Mouse (Mus musculus) layer of hippocampus, postnatal 14 days (tissue): ENCODE data around the gene Smoc2. TPM values are rescaled to one million over a fixed set of nuclear protein-coding genes. Genes with fewer than 3 reads are reported as not detected.

Source experiments
- DNase-seq, 2 experiments: peaks; one replicate each; pipeline ENCODE4 v3.0.0; 2021 to 2022; ENCODE audit warnings: low spot score in 2 of 2, mixed read lengths in 1 of 2
- long read RNA-seq, 2 experiments: library from polyadenylated mRNA; stranded (forward); transcript quantifications; one replicate each; pipeline ENCODE4 v2.0.0; 2021
- total RNA-seq, 2 experiments: library from RNA; stranded (reverse); gene quantifications; 2 replicates each; pipeline ENCODE4 v1.2.3; 2021

The Smoc2 gene
- 10 to 100 TPM; 15.7 to 17.6 TPM for total RNA-seq
- long read RNA-seq, experiment 1, transcript Smoc2-201 (13 exons, 2,832 nt) = major isoform, 25 of 31 reads
- long read RNA-seq, experiment 1, partial matches to known transcripts = 1 of 31 reads
- long read RNA-seq, experiment 1, other reads (novel, unspliced or antisense) = 4 of 31 reads
- long read RNA-seq, experiment 2, transcript Smoc2-201 (13 exons, 2,832 nt) = major isoform, 29 of 36 reads
- long read RNA-seq, experiment 2, partial matches to known transcripts = 0 of 36 reads
- long read RNA-seq, experiment 2, other reads (novel, unspliced or antisense) = 5 of 36 reads

- peak in 1 of 2 experiments; percentile 10 for DNase-seq
These were observed at the start of gene Smoc2 for GRCm38 (mm10) chr17:14279177-14279965. TSS of gene Smoc2 (plus strand) at chr17:14279506.

GRCm38 (mm10) chr17:14230698-14231430 lies 48.4 kb upstream of the Smoc2 start:
- DNase-seq = no peak

GRCm38 (mm10) chr17:14232629-14233028 lies 46.7 kb upstream of the Smoc2 start:
- peak; percentile 75 to 84 for DNase-seq

GRCm38 (mm10) chr17:14233658-14234057 lies 45.6 kb upstream of the Smoc2 start:
- DNase-seq = no peak

GRCm38 (mm10) chr17:14234774-14235389 lies 44.4 kb upstream of the Smoc2 start:
- no peak for DNase-seq

GRCm38 (mm10) chr17:14237134-14237533 lies 42.2 kb upstream of the Smoc2 start:
- DNase-seq = no peak

- no peak for DNase-seq
These were observed 39.3 kb upstream of the Smoc2 start for GRCm38 (mm10) chr17:14239960-14240359.

- no peak for DNase-seq
These were observed 36.7 kb upstream of the Smoc2 start for GRCm38 (mm10) chr17:14242634-14243033.

- peak; percentile 29 to 38 for DNase-seq
These were observed 34.9 kb upstream of the Smoc2 start for GRCm38 (mm10) chr17:14244195-14244965.

GRCm38 (mm10) chr17:14246266-14246665 lies 33.0 kb upstream of the Smoc2 start:
- DNase-seq = no peak

GRCm38 (mm10) chr17:14247931-14248330 lies 31.4 kb upstream of the Smoc2 start:
- DNase-seq = peak; percentile 36 to 82

- no peak for DNase-seq
These were observed 29.7 kb upstream of the Smoc2 start for GRCm38 (mm10) chr17:14249595-14249994.

- DNase-seq = no peak
These were observed 28.9 kb upstream of the Smoc2 start for GRCm38 (mm10) chr17:14250401-14250800.

- no peak for DNase-seq
These were observed 26.9 kb upstream of the Smoc2 start for GRCm38 (mm10) chr17:14252456-14252855.

- no peak for DNase-seq
These were observed 24.7 kb upstream of the Smoc2 start for GRCm38 (mm10) chr17:14254616-14255015.

GRCm38 (mm10) chr17:14257799-14258520 lies 21.3 kb upstream of the Smoc2 start:
- DNase-seq = no peak

- DNase-seq = no peak
These were observed 20.4 kb upstream of the Smoc2 start for GRCm38 (mm10) chr17:14258906-14259305.

- DNase-seq = no peak
These were observed 18.3 kb upstream of the Smoc2 start for GRCm38 (mm10) chr17:14260966-14261365.

GRCm38 (mm10) chr17:14262217-14262616 lies 17.1 kb upstream of the Smoc2 start:
- DNase-seq = no peak

GRCm38 (mm10) chr17:14268001-14268400 lies 11.3 kb upstream of the Smoc2 start:
- DNase-seq = no peak
